Mouse (Mus musculus) fat pad, adult 2 months (tissue): Measurements from ENCODE around the gene D130043K22Rik.
"Not testable (repeated sequence)": the region's sequence is repeated elsewhere in the genome, so short reads cannot be mapped to it uniquely, and the experiment has no call there.

Experiments
- DNase-seq: peaks from one replicate; pipeline ENCODE4 v3.0.0-alpha.2; 2011; ENCODE audit warnings: low read depth, low spot score; ENCODE audit errors: extremely low read depth

The D130043K22Rik gene

GRCm38 (mm10) chr13:24831353-24832130, 13.4 kb upstream of the D130043K22Rik start, which contains the start of the genes Acot13 and Tdp2:
Gene Acot13 (minus strand): TSS chr13:24831540.
Gene Tdp2 (plus strand): TSS chr13:24831679.
- no peak for DNase-seq

GRCm38 (mm10) chr13:24832131-24832810, 12.7 kb upstream of the D130043K22Rik start:
- no peak for DNase-seq

- DNase-seq, result no peak
Measured at GRCm38 (mm10) chr13:24832811-24833155, 12.2 kb upstream of the D130043K22Rik start.

- not testable (repeated sequence) for DNase-seq
Measured at GRCm38 (mm10) chr13:24837765-24838164, 7.2 kb upstream of the D130043K22Rik start.

GRCm38 (mm10) chr13:24839831-24840230, 5.1 kb upstream of the D130043K22Rik start:
- no peak for DNase-seq

GRCm38 (mm10) chr13:24841702-24842101, 3.2 kb upstream of the D130043K22Rik start:
- no peak for DNase-seq

GRCm38 (mm10) chr13:24849318-24849717, 4.4 kb downstream of the D130043K22Rik start:
- DNase-seq, result peak; percentile 68

- DNase-seq, result no peak
Measured at GRCm38 (mm10) chr13:24851989-24852388, 7.1 kb downstream of the D130043K22Rik start.

- no peak for DNase-seq
Measured at GRCm38 (mm10) chr13:24852570-24852969, 7.6 kb downstream of the D130043K22Rik start.

GRCm38 (mm10) chr13:24859115-24859514, 14.2 kb downstream of the D130043K22Rik start:
- no peak for DNase-seq

GRCm38 (mm10) chr13:24861084-24861483, 16.1 kb downstream of the D130043K22Rik start:
- DNase-seq, result no peak

GRCm38 (mm10) chr13:24862021-24862420, 17.1 kb downstream of the D130043K22Rik start:
- no peak for DNase-seq

GRCm38 (mm10) chr13:24862520-24862919, 17.6 kb downstream of the D130043K22Rik start:
- DNase-seq, result no peak

GRCm38 (mm10) chr13:24866430-24867402, 21.8 kb downstream of the D130043K22Rik start:
- no peak for DNase-seq

GRCm38 (mm10) chr13:24867789-24868188, 22.9 kb downstream of the D130043K22Rik start:
- no peak for DNase-seq

- no peak for DNase-seq
Measured at GRCm38 (mm10) chr13:24868233-24868632, 23.3 kb downstream of the D130043K22Rik start.

GRCm38 (mm10) chr13:24879359-24880040, 34.6 kb downstream of the D130043K22Rik start:
- DNase-seq, result no peak

- no peak for DNase-seq
Measured at GRCm38 (mm10) chr13:24880208-24880607, 35.3 kb downstream of the D130043K22Rik start.

GRCm38 (mm10) chr13:24880704-24881103, 35.8 kb downstream of the D130043K22Rik start:
- DNase-seq, result no peak

GRCm38 (mm10) chr13:24882411-24882810, 37.5 kb downstream of the D130043K22Rik start:
- DNase-seq, result no peak
